Comparison of ENCODE assay signal across 8 mouse cellular contexts in genomic region chr2:73965595-73965994, GRCm38 (mm10). TPM values are rescaled to one million over a fixed set of nuclear protein-coding genes. Genes with fewer than 3 reads are reported as not detected.
DNase-seq lines count a peak whose midpoint lies in the region.

No protein-coding gene starts in this region.

- peak; percentile 17 to 57 for DNase-seq in heart, postnatal 14 days
- no peak for DNase-seq in heart, postnatal 25 days (ENCODE audit: low spot score)
- peak; percentile 60 for DNase-seq in testis, postnatal 10 days (ENCODE audit: low spot score)
- no peak for DNase-seq in testis, postnatal 14 days (ENCODE audit: low spot score)
- DNase-seq in cerebellum, adult 11-12 months: peak; percentile 17
- peak; percentile 71 to 72 for DNase-seq in kidney, postnatal 4 days
- DNase-seq in retina, adult 2 months (ENCODE audit: low read depth, low spot score): peak; percentile 8
- no peak for DNase-seq in spleen, postnatal 36 days (ENCODE audit: low spot score in 2 of 2)

- intact Hi-C loops in heart, postnatal 14 days (cut with DNase I): loop anchor here (10.0 kb wide), 1 partner anchor 79 kb away; no protein-coding TSS in a partner anchor
- intact Hi-C loops in heart, postnatal 25 days (cut with DNase I): no loop called here

RNA-seq across cellular contexts. Expression of gene Atp5g3, which starts 54.5 kb away (rescaled TPM):
- 1,000 to 10,000 TPM; 3,634 to 3,681 TPM for total RNA-seq in heart, postnatal 14 days (2021)
- total RNA-seq in heart, postnatal 25 days (2021): 1,000 to 10,000 TPM; 3,810 to 3,884 TPM

Comparison
In these comparisons a context has a peak if more than half of its experiments do, and no peak if none do; other contexts are left out.
1. DNase-seq: peak in heart, postnatal 14 days (2 of 2), testis, postnatal 10 days (single experiment), cerebellum, adult 11-12 months (single experiment), kidney, postnatal 4 days (2 of 2) and retina, adult 2 months (single experiment); none in heart, postnatal 25 days (single experiment), testis, postnatal 14 days (single experiment) and spleen, postnatal 36 days (0 of 2).